Mouse (Mus musculus): Measurements from ENCODE around the gene Tmem82. TPM values are rescaled to one million over a fixed set of nuclear protein-coding genes. Genes with fewer than 3 reads are reported as not detected.
A peak's percentile ranks its signal among the peaks of the same experiment; 100 is the strongest.

Tmem82 gene
- polyA plus RNA-seq, 1 experiment from 2014 or later: 0.13 TPM

DNA sequence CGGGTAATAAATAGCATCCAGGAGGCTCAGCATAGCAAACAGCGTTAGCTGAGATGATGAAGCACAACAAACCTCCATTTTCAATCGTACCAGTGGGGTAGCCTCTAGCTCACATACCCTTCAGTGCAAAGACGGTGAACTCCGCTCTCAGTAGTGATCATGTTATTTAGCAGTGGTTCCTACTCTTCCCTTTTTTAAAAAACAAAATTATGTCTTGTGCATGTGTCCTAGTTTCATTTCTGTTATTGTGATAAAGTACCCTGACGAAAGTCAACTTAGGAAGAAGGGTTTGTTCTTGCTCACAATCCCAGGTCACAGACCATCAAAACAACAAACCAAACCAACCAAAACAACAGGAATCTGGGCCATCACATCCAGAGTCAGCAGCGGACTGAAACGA, 27.6 kb upstream of the Tmem82 start:
- WGBS: 97% methylated on average over 8 of the region's 8 CpGs

GRCm38 (mm10) chr4:141643118-141643855, 24.9 kb upstream of the Tmem82 start:
- peak overlapping the region; percentile 75 for H3K27ac ChIP-seq (ENCODE audit: low read length)
- H3K9me3 ChIP-seq (ENCODE audit: control insufficient read depth, low read length): no peaks in the 10 kb centered on the region
- no peaks in the 10 kb centered on the region for H3K27me3 ChIP-seq (replicated peaks; ENCODE audit: control insufficient read depth, insufficient read depth, low read length)
- peaks cover 11% of the 10 kb centered on the region for H3K4me1 ChIP-seq (replicated peaks; ENCODE audit: control insufficient read depth, insufficient read depth, low read length)
- peak; percentile 81 for ATAC-seq
- H3K9ac ChIP-seq (replicated peaks; ENCODE audit: low read depth, low read length): peak overlapping the region; percentile 29; the same call in 1 of the 2 replicates
- WGBS: 23% methylated on average over 7 of the region's 7 CpGs
- H3K4me3 ChIP-seq (replicated peaks; ENCODE audit: low read length): no peak overlapping the region
- peaks cover 12% of the 10 kb centered on the region for H3K36me3 ChIP-seq (ENCODE audit: control insufficient read depth, insufficient read depth)
- no peak overlapping the region for H3K4me2 ChIP-seq (ENCODE audit: low read length)

More for the DNA sequence above, 27.6 kb upstream of the Tmem82 start:
- no peak for ATAC-seq
- Histone ChIP-seq H3K9ac (replicated peaks; ENCODE audit: low read depth, low read length) (no peak overlapping the region), H3K27ac (ENCODE audit: low read length) (no peak overlapping the region), H3K4me2 (ENCODE audit: low read length) (no peak overlapping the region), H3K4me1 (replicated peaks; ENCODE audit: control insufficient read depth, insufficient read depth, low read length) (peaks cover 18% of the 10 kb centered on the region), H3K4me3 (replicated peaks; ENCODE audit: low read length) (no peak overlapping the region), H3K36me3 (ENCODE audit: control insufficient read depth, insufficient read depth) (peaks cover 8% of the 10 kb centered on the region; the same call in 1 of the 2 replicates), H3K9me3 (ENCODE audit: control insufficient read depth, low read length) (no peaks in the 10 kb centered on the region), H3K27me3 (replicated peaks; ENCODE audit: control insufficient read depth, insufficient read depth, low read length) (no peaks in the 10 kb centered on the region)

GRCm38 (mm10) chr4:141641961-141642811, 23.8 kb upstream of the Tmem82 start:
- Histone ChIP-seq H3K9ac (replicated peaks; ENCODE audit: low read depth, low read length) (no peak overlapping the region), H3K36me3 (ENCODE audit: control insufficient read depth, insufficient read depth) (peaks cover 12% of the 10 kb centered on the region), H3K4me2 (ENCODE audit: low read length) (no peak overlapping the region), H3K27me3 (replicated peaks; ENCODE audit: control insufficient read depth, insufficient read depth, low read length) (no peaks in the 10 kb centered on the region), H3K9me3 (ENCODE audit: control insufficient read depth, low read length) (no peaks in the 10 kb centered on the region), H3K27ac (ENCODE audit: low read length) (no peak overlapping the region), H3K4me1 (replicated peaks; ENCODE audit: control insufficient read depth, insufficient read depth, low read length) (peaks cover 11% of the 10 kb centered on the region), H3K4me3 (replicated peaks; ENCODE audit: low read length) (no peak overlapping the region)
- 93% methylated on average over 25 of the region's 25 CpGs for WGBS
- ATAC-seq: 0 out of 2 replicates have a peak, but pooled peaks have one; percentile 23

GRCm38 (mm10) chr4:141641353-141641771, 22.9 kb upstream of the Tmem82 start:
- no peak for ATAC-seq
- WGBS: 90% methylated on average over 7 of the region's 7 CpGs
- H3K36me3 ChIP-seq (ENCODE audit: control insufficient read depth, insufficient read depth): peaks cover 15% of the 10 kb centered on the region
- peaks cover 11% of the 10 kb centered on the region for H3K4me1 ChIP-seq (replicated peaks; ENCODE audit: control insufficient read depth, insufficient read depth, low read length)
- no peak overlapping the region for H3K4me2 ChIP-seq (ENCODE audit: low read length)
- H3K27ac ChIP-seq (ENCODE audit: low read length): no peak overlapping the region
- H3K27me3 ChIP-seq (replicated peaks; ENCODE audit: control insufficient read depth, insufficient read depth, low read length): no peaks in the 10 kb centered on the region
- no peak overlapping the region for H3K9ac ChIP-seq (replicated peaks; ENCODE audit: low read depth, low read length)
- H3K9me3 ChIP-seq (ENCODE audit: control insufficient read depth, low read length): no peaks in the 10 kb centered on the region
- no peak overlapping the region for H3K4me3 ChIP-seq (replicated peaks; ENCODE audit: low read length)

- Histone ChIP-seq H3K4me2 (ENCODE audit: low read length) (no peak overlapping the region), H3K4me1 (replicated peaks; ENCODE audit: control insufficient read depth, insufficient read depth, low read length) (peaks cover 11% of the 10 kb centered on the region), H3K27me3 (replicated peaks; ENCODE audit: control insufficient read depth, insufficient read depth, low read length) (no peaks in the 10 kb centered on the region), H3K27ac (ENCODE audit: low read length) (no peak overlapping the region), H3K9ac (replicated peaks; ENCODE audit: low read depth, low read length) (no peak overlapping the region), H3K9me3 (ENCODE audit: control insufficient read depth, low read length) (no peaks in the 10 kb centered on the region), H3K4me3 (replicated peaks; ENCODE audit: low read length) (no peak overlapping the region), H3K36me3 (ENCODE audit: control insufficient read depth, insufficient read depth) (peaks cover 20% of the 10 kb centered on the region)
- WGBS: 63% methylated on average over 11 of the region's 11 CpGs
- ATAC-seq: no peak
These were observed 21.0 kb upstream of the Tmem82 start for GRCm38 (mm10) chr4:141639474-141639873.

- 92% methylated on average over 5 of the region's 5 CpGs for WGBS
- H3K9ac ChIP-seq (replicated peaks; ENCODE audit: low read depth, low read length): no peak overlapping the region
- H3K36me3 ChIP-seq (ENCODE audit: control insufficient read depth, insufficient read depth): peaks cover 33% of the 10 kb centered on the region
- no peak overlapping the region for H3K4me2 ChIP-seq (ENCODE audit: low read length)
- ATAC-seq: no peak
- H3K4me3 ChIP-seq (replicated peaks; ENCODE audit: low read length): no peak overlapping the region
- no peaks in the 10 kb centered on the region for H3K9me3 ChIP-seq (ENCODE audit: control insufficient read depth, low read length)
- H3K27ac ChIP-seq (ENCODE audit: low read length): no peak overlapping the region
- H3K27me3 ChIP-seq (replicated peaks; ENCODE audit: control insufficient read depth, insufficient read depth, low read length): no peaks in the 10 kb centered on the region
- H3K4me1 ChIP-seq (replicated peaks; ENCODE audit: control insufficient read depth, insufficient read depth, low read length): no peaks in the 10 kb centered on the region
These were observed 18.3 kb upstream of the Tmem82 start for GRCm38 (mm10) chr4:141636693-141637092.

- H3K9me3 ChIP-seq (ENCODE audit: control insufficient read depth, low read length): no peaks in the 10 kb centered on the region
- peaks cover 34% of the 10 kb centered on the region for H3K36me3 ChIP-seq (ENCODE audit: control insufficient read depth, insufficient read depth)
- H3K27me3 ChIP-seq (replicated peaks; ENCODE audit: control insufficient read depth, insufficient read depth, low read length): no peaks in the 10 kb centered on the region
- no peak overlapping the region for H3K4me2 ChIP-seq (ENCODE audit: low read length)
- H3K4me1 ChIP-seq (replicated peaks; ENCODE audit: control insufficient read depth, insufficient read depth, low read length): no peaks in the 10 kb centered on the region
- no peak for ATAC-seq
- H3K4me3 ChIP-seq (replicated peaks; ENCODE audit: low read length): no peak overlapping the region
- H3K9ac ChIP-seq (replicated peaks; ENCODE audit: low read depth, low read length): no peak overlapping the region
- 92% methylated on average over 9 of the region's 9 CpGs for WGBS
- H3K27ac ChIP-seq (ENCODE audit: low read length): no peak overlapping the region
These were observed 17.6 kb upstream of the Tmem82 start for GRCm38 (mm10) chr4:141635991-141636390.

DNA sequence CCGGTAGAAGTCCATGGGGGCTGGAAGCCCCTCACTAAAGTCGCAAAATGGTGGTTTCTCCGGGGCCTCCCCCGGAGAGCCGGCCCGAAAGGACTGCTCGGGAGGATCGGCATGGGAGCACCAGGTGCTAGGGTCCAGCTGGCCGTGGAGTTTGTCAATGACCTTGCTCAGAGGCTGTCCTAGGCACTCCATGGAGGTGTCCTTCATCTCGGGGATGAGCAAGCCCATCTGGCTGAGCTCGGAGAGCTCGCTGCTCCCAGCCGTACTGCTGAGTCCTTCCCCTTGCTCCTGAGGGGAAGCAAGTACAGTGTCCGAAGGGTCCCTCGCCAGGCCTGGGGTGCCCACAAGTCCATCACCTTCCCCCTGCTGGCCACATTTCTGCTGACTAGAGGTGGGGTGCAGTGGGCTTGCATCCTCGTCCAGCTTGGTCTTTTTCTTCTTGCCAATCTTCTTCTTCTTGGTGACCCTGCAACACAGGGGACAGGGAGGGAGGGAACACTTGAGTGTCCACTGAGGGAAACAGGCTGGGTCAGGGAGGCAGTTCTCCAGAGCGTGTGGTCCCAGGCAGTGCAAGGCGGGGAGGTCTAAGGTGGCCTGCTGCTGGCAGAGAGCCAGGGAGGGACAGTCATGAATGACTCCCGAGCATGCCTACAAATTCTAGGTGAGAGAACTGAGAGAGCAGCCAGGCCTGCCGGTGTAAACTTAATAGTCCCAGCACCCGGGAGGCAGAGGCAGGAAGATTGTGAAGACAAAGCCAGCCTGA, 13.9 kb upstream of the Tmem82 start:
- H3K4me1 ChIP-seq (replicated peaks; ENCODE audit: control insufficient read depth, insufficient read depth, low read length): no peaks in the 10 kb centered on the region
- WGBS: 87% methylated on average over 21 of the region's 21 CpGs
- no peak overlapping the region for H3K27ac ChIP-seq (ENCODE audit: low read length)
- H3K9me3 ChIP-seq (ENCODE audit: control insufficient read depth, low read length): no peaks in the 10 kb centered on the region
- no peak overlapping the region for H3K4me3 ChIP-seq (replicated peaks; ENCODE audit: low read length)
- no peak overlapping the region for H3K4me2 ChIP-seq (ENCODE audit: low read length)
- H3K27me3 ChIP-seq (replicated peaks; ENCODE audit: control insufficient read depth, insufficient read depth, low read length): no peaks in the 10 kb centered on the region
- H3K9ac ChIP-seq (replicated peaks; ENCODE audit: low read depth, low read length): no peak overlapping the region
- H3K36me3 ChIP-seq (ENCODE audit: control insufficient read depth, insufficient read depth): peaks cover 50% of the 10 kb centered on the region
- ATAC-seq: no peak

DNA sequence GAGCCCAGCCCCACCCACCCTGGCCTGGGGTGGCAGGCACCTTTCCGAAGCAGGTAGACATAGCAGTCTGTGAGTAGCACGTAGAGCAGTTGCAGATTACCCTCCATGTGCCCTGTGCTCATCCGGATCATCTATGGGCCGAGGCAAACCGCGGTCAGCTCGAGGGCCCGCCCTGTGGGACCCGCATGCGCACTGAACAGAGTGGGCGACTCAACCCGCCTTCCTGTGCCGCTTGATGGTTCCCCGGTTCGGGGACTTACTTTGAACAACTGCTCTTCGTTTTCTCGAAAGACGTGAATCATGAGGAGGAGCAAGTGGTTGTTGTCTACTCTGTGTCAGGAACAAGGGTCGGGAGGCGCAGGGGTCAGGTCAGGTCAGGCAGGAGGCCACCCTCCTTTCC, 12.8 kb upstream of the Tmem82 start:
- Histone ChIP-seq H3K9me3 (ENCODE audit: control insufficient read depth, low read length) (no peaks in the 10 kb centered on the region), H3K4me3 (replicated peaks; ENCODE audit: low read length) (no peak overlapping the region), H3K4me1 (replicated peaks; ENCODE audit: control insufficient read depth, insufficient read depth, low read length) (no peaks in the 10 kb centered on the region), H3K27ac (ENCODE audit: low read length) (no peak overlapping the region), H3K4me2 (ENCODE audit: low read length) (no peak overlapping the region), H3K9ac (replicated peaks; ENCODE audit: low read depth, low read length) (no peak overlapping the region), H3K36me3 (ENCODE audit: control insufficient read depth, insufficient read depth) (peaks cover 48% of the 10 kb centered on the region), H3K27me3 (replicated peaks; ENCODE audit: control insufficient read depth, insufficient read depth, low read length) (no peaks in the 10 kb centered on the region)
- 97% methylated on average over 20 of the region's 20 CpGs for WGBS
- ATAC-seq: no peak

Data from forebrain, embryonic 16.5 days (tissue).